Mouse (Mus musculus) CH12F3 (cell line): ENCODE measurements around the gene Zfp428.
"Not testable (repeated sequence)": the region's sequence is repeated elsewhere in the genome, so short reads cannot be mapped to it uniquely, and the experiment has no call there.

Experiments
- in situ Hi-C: fragments of 300-500 bp; cut with MboI; formaldehyde crosslinking; loops from 2 replicates; pipeline ENCODE4 v1.14.3; 2020; ENCODE audit warnings: low sequenced_read_pairs

The Zfp428 gene

GRCm38 (mm10) chr7:24480121-24480941, 26.5 kb upstream of the Zfp428 start:
- in situ Hi-C loops: no loop called here

GRCm38 (mm10) chr7:24480986-24481473, 25.8 kb upstream of the Zfp428 start:
- in situ Hi-C loops: no loop called here

DNA sequence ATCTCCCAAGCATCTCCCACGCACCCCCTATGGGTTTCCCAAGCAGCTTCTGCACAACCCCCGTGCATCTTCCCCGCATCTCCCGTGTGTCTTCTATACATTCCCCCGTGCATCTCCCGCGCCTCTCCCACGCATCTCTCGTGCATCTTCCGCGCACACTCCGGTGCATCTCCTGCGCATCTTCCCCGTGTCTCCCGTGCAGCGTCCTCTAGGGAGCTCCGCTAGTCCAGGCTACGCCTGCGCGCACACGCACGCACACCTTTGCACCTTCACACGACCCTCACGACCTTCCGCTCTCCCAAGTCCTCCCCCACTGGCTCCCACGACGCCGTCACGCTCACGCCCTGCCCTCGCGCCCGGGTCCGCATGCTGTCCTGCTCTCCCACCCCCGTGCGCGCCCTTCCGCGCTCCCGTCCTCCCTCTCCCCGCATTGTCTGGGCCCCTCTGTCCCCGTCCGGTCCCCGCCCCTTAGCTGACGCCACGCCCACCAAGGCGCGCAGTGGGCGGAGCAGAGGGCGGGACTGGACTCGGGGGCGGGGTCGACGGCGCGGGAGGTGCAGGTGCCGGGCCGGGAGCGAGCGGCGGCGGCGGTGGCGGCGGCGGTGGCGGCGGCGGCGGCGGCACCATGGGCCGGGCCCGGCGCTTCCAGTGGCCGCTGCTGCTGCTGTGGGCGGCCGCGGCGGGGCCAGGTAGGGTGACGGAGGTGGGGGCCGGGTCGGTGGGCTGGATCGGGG, 25.2 kb upstream of the Zfp428 start, which contains the start of gene Cadm4:
TSS of gene Cadm4 (plus strand) at position 550 of the 734 bp plus-strand sequence.
- in situ Hi-C loops: no loop called here

DNA sequence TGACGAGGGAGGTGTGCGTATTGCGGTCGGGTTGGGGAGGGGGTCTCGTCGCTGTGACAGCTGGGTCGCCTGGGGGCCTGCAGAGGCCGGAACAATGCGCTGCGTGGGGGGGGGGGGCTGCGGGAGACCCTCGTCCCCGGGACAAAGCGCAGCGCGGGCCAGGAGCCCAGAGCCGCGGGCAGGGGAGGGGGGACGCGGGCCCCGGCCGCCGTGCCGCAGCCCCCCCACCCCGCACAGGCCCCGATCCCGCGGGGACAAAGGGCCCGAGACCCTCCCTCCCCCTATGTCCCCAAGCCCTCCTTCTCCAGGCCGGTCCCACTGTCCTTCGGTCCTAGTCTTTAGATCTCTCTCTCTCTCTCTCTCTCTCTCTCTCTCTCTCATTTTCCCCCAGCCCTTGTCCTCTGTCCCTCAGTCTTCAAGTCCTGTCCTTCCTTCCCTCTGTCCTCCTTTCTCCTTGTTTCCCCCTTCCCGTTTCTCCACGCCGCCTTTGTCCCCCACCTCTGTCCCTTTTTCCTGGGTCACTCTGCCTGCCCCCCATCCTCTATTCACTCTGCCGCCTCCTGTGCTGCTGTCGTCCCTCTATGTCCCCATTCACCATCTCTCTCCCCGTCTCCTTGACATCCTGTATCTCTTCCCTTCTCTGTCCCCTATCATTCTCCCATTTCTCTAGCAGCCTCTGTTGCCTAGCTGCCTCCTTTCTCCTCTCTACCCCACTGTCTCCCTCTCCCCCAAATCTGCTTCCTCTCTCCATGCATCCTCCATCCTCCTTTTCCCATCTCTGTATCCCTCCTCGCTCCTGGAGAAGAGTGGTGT, 24.4 kb upstream of the Zfp428 start:
- in situ Hi-C loops: no loop called here

- in situ Hi-C loops: not testable (repeated sequence)
Measured at GRCm38 (mm10) chr7:24483291-24483690, 23.5 kb upstream of the Zfp428 start.

GRCm38 (mm10) chr7:24485481-24485880, 21.3 kb upstream of the Zfp428 start:
- in situ Hi-C loops: no loop called here

DNA sequence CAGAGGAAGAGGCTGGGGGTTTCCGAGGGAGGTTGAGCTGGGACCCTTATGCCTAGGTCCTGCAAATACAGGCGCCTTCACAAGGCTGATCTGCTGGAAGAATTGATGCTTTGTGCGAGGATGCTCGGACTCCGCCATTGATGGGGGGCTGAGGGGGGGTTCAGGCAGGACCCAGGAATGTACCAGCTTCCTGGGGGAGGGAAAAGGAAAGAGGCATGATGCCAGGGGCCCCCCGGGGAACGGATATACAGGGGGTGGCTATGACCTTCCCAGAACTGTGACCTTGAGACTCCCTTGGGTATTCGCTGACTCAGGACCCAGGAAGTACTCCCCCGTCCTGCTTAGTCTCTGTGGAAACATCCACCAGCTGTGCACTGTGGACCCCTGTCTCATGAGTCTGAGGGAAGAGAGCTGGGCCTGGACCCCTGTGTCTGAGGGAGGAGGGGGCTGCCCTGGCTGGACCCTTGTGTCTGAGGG, 20.1 kb upstream of the Zfp428 start:
- in situ Hi-C loops: no loop called here

- in situ Hi-C loops: no loop called here
Measured at GRCm38 (mm10) chr7:24487403-24487802, 19.4 kb upstream of the Zfp428 start.

- in situ Hi-C loops: no loop called here
Measured at GRCm38 (mm10) chr7:24488303-24488702, 18.5 kb upstream of the Zfp428 start.

DNA sequence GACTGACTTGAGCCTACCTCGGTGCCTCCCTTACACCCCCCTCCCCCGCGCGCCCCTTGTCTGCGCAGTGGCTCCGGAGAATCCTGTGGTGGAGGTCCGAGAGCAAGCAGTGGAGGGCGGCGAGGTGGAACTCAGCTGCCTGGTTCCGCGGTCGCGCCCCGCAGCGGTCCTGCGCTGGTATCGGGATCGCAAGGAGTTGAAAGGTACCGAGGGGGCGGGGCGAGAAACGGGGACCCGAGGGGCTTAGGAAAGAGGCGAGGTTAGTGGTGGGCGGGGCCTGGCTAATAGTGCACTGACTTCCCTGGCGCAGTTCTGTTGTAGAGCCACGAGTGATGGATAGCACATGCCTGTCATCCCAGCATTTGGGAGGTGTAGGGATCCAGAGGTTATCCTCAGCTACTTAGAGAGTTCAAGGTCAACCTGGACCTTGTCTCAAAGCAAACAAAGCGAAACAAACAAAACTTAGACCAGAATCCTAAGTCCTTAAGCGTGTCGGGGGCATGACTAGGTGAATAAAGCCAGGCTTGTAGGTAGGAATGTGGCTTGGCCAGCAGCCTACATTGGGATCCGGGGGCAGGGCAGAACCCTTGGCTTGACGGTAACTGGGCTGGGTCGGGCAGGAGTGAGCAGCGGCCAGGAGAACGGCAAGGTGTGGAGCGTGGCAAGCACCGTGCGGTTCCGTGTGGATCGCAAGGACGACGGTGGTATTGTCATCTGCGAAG, 6.8 kb upstream of the Zfp428 start:
- in situ Hi-C loops: no loop called here

DNA sequence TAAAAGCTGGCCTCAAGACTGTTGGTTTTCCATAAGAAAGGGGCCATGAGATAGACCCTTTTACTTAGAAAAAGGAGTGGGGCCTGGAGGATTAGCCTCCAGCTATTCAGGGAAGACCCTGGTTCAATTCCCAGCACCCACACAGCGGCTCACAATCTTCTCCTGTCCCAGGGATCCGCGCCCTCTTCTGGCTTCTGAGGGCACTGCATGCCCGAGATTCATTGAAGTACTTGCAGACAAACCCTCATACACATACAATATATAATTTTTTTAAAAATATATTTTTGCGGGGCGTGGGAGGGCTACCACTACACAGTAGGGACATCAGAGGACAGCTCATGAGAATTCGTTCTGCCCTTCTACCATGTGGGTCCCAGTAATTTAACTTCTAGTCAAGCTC, 5.9 kb upstream of the Zfp428 start:
- in situ Hi-C loops: no loop called here

GRCm38 (mm10) chr7:24501492-24501891, 5.3 kb upstream of the Zfp428 start:
- in situ Hi-C loops: no loop called here

DNA sequence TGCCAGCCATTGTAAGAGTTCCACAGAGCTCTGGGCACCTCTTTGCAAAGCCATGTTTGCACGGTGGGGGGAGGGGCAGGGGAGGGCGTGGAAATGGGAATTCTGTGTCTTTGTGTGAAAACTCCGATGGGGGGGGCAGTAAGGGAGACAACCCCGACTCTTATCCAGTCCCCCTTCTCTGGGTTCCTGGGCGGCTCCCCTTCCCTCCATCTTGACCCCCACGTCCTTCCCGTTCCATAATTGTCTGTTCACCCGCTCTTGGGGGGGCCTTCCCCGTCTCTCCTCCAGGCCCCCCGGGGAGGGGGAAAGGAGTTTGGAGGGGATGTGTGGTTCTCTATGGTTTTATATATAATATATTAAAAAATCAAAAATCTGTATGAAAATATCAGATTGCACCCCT, 2.8 kb upstream of the Zfp428 start:
- in situ Hi-C loops: no loop called here

DNA sequence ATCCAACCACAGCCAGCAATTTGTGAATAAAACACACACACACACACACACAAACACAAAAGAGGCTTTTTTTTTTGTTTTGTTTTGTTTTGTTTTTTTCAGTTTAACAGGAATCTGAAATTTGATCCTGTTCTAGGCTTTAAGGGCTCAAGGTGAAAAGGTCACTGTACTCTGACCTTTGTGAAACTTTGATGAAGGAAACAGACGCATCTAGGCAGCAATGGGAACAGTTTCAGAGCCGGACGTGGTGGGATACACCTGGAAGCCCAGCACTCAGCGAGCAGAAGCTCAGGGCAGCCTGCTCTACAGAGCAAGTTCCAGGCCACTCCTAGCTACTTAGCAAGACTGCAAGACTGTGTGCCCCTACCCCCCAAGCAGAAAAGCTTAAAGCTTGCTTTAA, 1.9 kb upstream of the Zfp428 start:
- in situ Hi-C loops: no loop called here

GRCm38 (mm10) chr7:24505447-24506064, 1.2 kb upstream of the Zfp428 start:
- in situ Hi-C loops: no loop called here

- in situ Hi-C loops: no loop called here
Measured at GRCm38 (mm10) chr7:24506065-24506459, 744 bp upstream of the Zfp428 start.

- in situ Hi-C loops: no loop called here
Measured at GRCm38 (mm10) chr7:24506476-24506837, 349 bp upstream of the Zfp428 start.

DNA sequence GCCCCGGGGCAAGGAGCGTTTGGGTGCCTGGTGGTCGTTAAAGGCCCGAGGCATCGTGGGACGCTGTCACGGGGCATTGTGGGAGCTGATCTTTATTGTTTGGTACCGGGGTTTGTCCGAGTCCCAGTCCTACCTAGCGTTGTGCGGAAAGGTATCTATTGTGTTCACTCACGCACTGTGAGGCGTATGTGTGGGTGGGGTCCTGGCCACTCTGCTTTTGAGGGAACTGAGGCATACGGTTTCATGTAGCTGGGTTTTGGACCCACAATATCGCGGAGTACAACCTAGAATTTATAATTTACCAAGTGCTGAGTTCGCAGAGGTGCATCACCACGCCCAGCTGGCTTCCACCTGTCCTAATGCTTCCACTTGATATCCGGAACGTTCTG, 914 bp downstream of the Zfp428 start:
- in situ Hi-C loops: no loop called here

- in situ Hi-C loops: no loop called here
Measured at GRCm38 (mm10) chr7:24512355-24512754, 5.5 kb downstream of the Zfp428 start, which contains the start of gene AC161166.1. Gene AC161166.1 (minus strand): TSS chr7:24512455.

GRCm38 (mm10) chr7:24516319-24516718, 9.5 kb downstream of the Zfp428 start:
- in situ Hi-C loops: not testable (repeated sequence)
